Mouse (Mus musculus): ENCODE results near the gene 3110009E18Rik. TPM values are rescaled to one million over a fixed set of nuclear protein-coding genes. Genes with fewer than 3 reads are reported as not detected.

The 3110009E18Rik gene
- polyA plus RNA-seq (2015; fragmentation: Nextera tagmentation; extraction: Ambion mirVana), result 17.6 and 20.9 TPM in 2 replicates

DNA sequence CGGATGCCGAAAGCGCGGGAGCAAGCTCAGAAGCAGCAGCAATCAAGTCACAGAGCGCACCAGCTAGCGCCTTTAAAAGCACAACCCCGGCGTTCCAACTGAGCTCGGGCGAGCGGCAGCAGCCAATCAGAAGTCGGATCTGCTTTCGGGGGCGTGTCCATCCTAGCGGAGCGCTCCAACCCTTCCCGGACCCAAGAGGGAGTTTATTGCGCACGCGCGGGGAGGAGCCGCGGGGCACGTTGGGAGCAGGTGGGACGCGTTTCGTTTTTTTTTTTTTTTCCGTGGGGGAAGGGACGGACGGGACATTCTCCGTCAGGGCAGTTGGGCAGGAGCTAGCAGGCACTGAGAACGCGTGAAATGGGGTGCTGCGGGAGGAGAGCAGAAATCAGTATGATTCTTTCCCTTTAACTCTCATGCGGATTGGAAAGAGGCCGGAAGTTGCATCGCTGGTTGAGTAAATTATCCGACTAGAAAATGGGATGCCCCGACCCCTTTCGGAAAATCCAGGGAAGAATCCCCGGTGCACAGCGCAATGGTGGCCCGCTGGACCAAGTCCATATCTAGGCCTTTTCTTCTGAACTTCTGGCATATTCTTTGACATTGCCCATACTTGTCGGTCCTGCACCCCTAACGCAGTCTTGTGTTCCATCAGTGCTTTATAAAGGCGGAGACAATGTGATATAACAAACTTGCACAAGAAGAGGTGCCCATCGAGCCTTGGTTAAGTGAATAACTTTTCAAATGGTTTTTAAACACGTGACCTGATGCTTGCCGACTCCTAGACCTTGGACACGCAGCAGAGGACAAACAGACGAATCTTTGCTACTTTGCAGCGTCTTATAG, at the start of gene 3110009E18Rik, which contains the start of gene Dbi:
Gene 3110009E18Rik (plus strand): TSS at position 219 of the 843 bp plus-strand sequence.
Gene Dbi (minus strand): TSS at position 110 of the 843 bp plus-strand sequence.
- H3K4me2 ChIP-seq, result peak within 1 kb of the TSS; percentile 85
- peaks cover 49% of the 10 kb centered on the region for H3K4me1 ChIP-seq (replicated peaks)
- H3K9me3 ChIP-seq, result no peaks in the 10 kb centered on the region
- peak within 1 kb of the TSS; percentile 88 for H3K9ac ChIP-seq
- no peaks in the 10 kb centered on the region for H3K27me3 ChIP-seq
- H3K4me3 ChIP-seq, result peak within 1 kb of the TSS; percentile 70
- 2% methylated on average over 52 of the region's 52 CpGs for WGBS
- peak; percentile 94 for ATAC-seq (ENCODE audit: low read depth)
- H3K36me3 ChIP-seq, result no peaks in the 10 kb centered on the region
- peak within 1 kb of the TSS; percentile 90 for H3K27ac ChIP-seq (replicated peaks)

DNA sequence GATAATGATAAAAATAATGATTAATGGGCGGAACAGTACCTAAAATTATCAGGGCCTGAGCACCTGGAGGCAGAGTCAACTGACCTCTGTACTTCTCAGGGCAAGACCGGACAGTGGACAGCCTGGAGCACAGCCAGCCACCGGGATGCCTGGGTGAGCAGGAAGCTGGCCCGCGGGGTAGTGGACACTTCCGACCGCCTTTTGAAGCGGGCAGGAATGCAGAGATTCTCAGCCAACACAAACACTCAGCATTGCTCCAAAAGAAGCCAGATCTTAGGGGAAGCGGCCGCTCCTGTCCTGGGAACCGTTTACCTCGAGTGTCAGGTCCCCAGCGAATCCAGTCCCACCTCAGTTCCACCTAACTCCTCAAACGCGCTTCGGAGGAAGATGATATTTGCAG, 48.1 kb upstream of the 3110009E18Rik start:
- 21% methylated on average over 16 of the region's 16 CpGs for WGBS
- H3K36me3 ChIP-seq, result no peaks in the 10 kb centered on the region
- ATAC-seq (ENCODE audit: low read depth), result no peak
- peak overlapping the region; percentile 62; the same call in 1 of the 2 replicates for H3K9ac ChIP-seq
- H3K27ac ChIP-seq (replicated peaks), result no peak overlapping the region
- H3K4me1 ChIP-seq (replicated peaks), result peaks cover 20% of the 10 kb centered on the region
- H3K27me3 ChIP-seq, result peaks cover 39% of the 10 kb centered on the region
- H3K9me3 ChIP-seq, result no peaks in the 10 kb centered on the region
- peak overlapping the region; percentile 33 for H3K4me3 ChIP-seq
- peak overlapping the region; percentile 64 for H3K4me2 ChIP-seq

DNA sequence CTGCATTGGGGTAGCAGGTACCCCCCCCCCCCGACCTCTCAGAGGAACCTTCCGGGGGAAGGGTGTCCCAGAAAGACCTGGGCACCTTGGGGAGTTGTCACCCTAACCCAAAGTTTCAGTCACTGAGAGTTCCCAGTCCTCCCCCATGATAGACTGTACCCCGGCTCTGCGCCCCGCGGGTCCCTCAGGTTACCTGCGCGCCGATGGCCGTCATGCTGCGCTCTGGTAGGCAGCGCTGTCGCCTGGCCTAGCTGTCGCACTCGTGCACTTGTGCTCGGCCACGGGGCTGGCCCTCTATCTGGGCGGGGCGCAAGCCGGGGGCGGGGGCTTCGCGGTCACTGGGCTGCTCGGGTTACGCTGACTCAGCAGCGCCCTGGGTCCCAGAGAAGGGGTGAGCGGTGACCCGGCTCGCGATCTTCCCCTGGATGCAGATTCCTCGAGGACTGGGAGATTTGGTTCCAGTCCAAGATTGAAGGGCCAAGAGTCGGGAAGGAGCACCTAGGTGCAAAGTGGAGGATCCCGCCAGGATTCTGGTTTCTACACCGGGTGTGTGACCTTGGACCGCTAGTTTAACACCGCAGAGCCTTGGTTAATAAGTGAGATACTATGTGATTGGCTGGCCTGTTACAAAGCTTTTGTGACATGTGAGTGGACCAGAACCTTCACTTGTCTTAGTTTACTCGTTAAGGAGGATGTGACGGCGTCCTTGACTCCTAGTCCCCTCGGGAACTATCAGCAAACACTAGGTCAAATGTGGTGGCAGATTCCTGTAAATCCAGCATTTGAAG, 47.3 kb upstream of the 3110009E18Rik start, which contains the start of gene Tmem37:
Gene Tmem37 (minus strand): TSS at position 556 of the 788 bp plus-strand sequence.
- Histone ChIP-seq H3K9me3 (no peaks in the 10 kb centered on the region), H3K4me3 (peak within 1 kb of the TSS; percentile 33), H3K9ac (peak within 1 kb of the TSS; percentile 62), H3K4me1 (replicated peaks) (peaks cover 20% of the 10 kb centered on the region), H3K27ac (replicated peaks) (no peak within 1 kb of the TSS), H3K4me2 (peak within 1 kb of the TSS; percentile 64), H3K27me3 (peaks cover 39% of the 10 kb centered on the region), H3K36me3 (no peaks in the 10 kb centered on the region)
- 2% methylated on average over 40 of the region's 40 CpGs for WGBS
- ATAC-seq (ENCODE audit: low read depth), result peak; percentile 71

DNA sequence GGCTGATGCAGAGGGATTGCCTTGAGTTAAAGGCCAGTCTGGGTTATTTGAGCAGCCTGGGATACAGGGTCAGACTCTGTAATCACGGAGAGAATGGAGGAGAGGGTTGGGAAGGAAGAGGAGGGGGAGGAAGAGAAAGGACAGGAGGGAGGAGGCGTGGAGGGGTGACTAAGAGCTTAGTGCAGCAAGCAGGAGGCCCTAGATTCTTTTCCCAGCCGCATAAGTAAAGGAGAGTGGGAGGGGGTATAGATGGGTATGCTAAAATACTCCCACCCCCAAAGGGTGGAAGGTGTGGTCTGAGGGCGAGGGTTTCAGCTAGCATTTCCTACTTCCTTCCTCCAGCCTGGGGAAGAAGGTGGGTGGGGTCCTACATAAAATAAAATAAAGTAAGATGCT, 46.7 kb upstream of the 3110009E18Rik start:
- H3K9me3 ChIP-seq, result no peaks in the 10 kb centered on the region
- no peak overlapping the region for H3K9ac ChIP-seq
- ATAC-seq (ENCODE audit: low read depth), result no peak
- peaks cover 20% of the 10 kb centered on the region for H3K4me1 ChIP-seq (replicated peaks)
- peak overlapping the region; percentile 64 for H3K4me2 ChIP-seq
- peaks cover 42% of the 10 kb centered on the region for H3K27me3 ChIP-seq
- H3K4me3 ChIP-seq, result 0 out of 2 replicates have a peak overlapping the region, but pooled peaks have one; percentile 33
- 29% methylated on average over 4 of the region's 4 CpGs for WGBS
- H3K27ac ChIP-seq (replicated peaks), result no peak overlapping the region
- no peaks in the 10 kb centered on the region for H3K36me3 ChIP-seq

DNA sequence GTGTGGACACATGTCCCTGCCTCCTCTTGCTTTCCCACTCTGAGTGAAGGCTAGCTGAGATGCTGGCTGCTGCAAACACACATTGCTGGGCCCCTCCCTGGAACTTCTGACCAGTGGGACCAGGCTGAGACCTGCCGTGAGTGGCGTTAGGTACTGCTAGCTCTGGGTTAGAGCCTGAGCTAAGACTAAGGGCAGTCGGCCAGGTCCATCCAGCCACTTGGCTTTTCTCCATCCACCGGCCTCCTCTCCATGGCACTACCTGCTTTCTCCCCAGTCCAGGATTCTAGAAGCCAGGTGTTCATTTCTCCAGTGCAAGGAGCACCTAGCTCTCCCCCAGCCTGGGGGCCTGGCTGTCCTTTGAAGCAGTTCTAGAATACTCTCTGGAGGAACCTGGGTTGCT, 46.1 kb upstream of the 3110009E18Rik start:
- H3K4me3 ChIP-seq, result no peak overlapping the region
- H3K9me3 ChIP-seq, result no peaks in the 10 kb centered on the region
- no peak for ATAC-seq (ENCODE audit: low read depth)
- no peak overlapping the region for H3K9ac ChIP-seq
- H3K36me3 ChIP-seq, result no peaks in the 10 kb centered on the region
- H3K4me2 ChIP-seq, result no peak overlapping the region
- H3K27me3 ChIP-seq, result peaks cover 42% of the 10 kb centered on the region
- H3K4me1 ChIP-seq (replicated peaks), result peaks cover 20% of the 10 kb centered on the region
- no peak overlapping the region for H3K27ac ChIP-seq (replicated peaks)
- WGBS, result 79% methylated on average over 4 of the region's 4 CpGs

DNA sequence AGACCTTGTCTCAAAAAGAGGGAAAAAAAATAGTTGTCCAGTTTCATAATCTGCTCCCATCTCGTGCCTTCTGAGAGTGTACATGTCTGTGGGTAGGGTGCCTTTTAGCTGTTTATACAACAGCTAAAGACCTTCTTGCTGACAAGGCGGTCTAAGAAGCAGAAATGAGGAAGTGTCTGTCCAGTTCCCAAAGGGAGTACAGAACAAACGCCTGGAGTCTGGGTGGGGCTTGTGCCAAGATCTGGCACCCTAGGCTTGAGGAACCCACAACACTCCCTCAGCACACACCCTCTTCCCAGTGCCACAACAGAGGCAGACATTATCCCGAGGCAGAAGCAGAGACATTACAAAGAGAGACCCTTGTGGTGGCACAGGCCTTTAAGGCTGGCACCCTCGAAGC, 45.5 kb upstream of the 3110009E18Rik start:
- Histone ChIP-seq H3K4me2 (no peak overlapping the region), H3K4me1 (replicated peaks) (peaks cover 20% of the 10 kb centered on the region), H3K4me3 (no peak overlapping the region), H3K27ac (replicated peaks) (no peak overlapping the region), H3K9me3 (no peaks in the 10 kb centered on the region), H3K36me3 (no peaks in the 10 kb centered on the region), H3K9ac (no peak overlapping the region), H3K27me3 (peaks cover 42% of the 10 kb centered on the region)
- WGBS, result 80% methylated on average over 5 of the region's 5 CpGs
- ATAC-seq (ENCODE audit: low read depth), result no peak

DNA sequence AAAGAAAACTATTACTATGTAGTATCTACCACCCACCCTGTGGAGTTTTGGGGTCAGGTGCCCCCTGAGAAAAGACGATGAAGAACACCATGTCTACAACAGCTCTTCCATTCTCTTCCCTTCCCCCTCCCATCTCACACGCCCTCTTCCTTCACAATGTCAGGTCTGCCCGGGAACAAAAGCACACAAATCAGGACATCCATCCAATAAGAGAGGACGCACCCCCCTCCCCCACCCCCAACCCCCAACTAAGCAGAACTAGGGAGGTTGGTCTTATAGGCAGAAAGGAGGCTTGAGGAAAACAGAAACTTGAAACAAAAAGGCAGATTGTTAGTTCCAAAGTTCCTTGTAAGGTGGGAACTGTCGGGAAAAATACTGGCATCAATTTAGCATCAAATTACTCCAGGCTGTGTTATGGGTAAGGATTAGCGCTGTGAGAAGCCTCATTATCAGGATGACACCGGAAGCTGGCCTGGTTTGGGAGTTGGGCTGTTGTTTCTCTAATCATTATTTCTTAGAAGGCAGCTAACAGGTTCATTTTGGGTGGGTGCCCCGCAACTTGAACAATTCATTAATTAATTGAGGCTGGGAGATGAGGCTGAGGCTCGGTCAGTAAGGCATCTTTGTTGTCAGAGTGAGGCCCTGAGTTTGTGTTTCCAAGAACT, 43.1 kb upstream of the 3110009E18Rik start:
- Histone ChIP-seq H3K27ac (replicated peaks) (no peak overlapping the region), H3K9ac (no peak overlapping the region), H3K27me3 (peaks cover 26% of the 10 kb centered on the region), H3K36me3 (no peaks in the 10 kb centered on the region), H3K4me1 (replicated peaks) (peaks cover 15% of the 10 kb centered on the region), H3K4me3 (no peak overlapping the region), H3K4me2 (no peak overlapping the region), H3K9me3 (no peaks in the 10 kb centered on the region)
- no peak for ATAC-seq (ENCODE audit: low read depth)
- 13% methylated on average over 9 of the region's 9 CpGs for WGBS

DNA sequence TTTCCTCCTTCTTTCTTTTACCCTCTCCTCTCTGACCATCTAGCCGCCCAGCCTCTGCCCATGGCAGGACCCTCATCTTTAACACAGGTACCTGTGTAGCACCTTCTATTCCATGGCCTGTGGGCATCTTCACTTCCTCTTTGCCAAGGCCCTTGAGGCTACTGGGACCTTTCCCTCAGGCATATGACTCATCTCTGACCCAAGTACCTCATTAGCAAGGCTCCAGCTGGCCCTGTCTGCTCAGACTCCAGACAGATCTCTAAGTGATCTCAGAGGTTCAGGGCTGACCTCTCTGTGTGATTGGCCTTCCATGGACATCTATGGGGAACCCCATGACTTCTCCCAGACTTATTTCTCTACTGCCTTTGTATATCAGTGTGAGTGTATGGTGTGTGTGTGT, 40.4 kb upstream of the 3110009E18Rik start:
- Histone ChIP-seq H3K27ac (replicated peaks) (no peak overlapping the region), H3K9me3 (no peaks in the 10 kb centered on the region), H3K36me3 (no peaks in the 10 kb centered on the region), H3K27me3 (0 out of 2 replicates have a peak, but pooled peaks cover 3% of the 10 kb centered on the region), H3K4me2 (no peak overlapping the region), H3K9ac (no peak overlapping the region), H3K4me3 (no peak overlapping the region), H3K4me1 (replicated peaks) (0 out of 2 replicates have a peak, but pooled peaks cover 5% of the 10 kb centered on the region)
- ATAC-seq (ENCODE audit: low read depth), result no peak
- 100% methylated on average over 1 of the region's 1 CpGs for WGBS

DNA sequence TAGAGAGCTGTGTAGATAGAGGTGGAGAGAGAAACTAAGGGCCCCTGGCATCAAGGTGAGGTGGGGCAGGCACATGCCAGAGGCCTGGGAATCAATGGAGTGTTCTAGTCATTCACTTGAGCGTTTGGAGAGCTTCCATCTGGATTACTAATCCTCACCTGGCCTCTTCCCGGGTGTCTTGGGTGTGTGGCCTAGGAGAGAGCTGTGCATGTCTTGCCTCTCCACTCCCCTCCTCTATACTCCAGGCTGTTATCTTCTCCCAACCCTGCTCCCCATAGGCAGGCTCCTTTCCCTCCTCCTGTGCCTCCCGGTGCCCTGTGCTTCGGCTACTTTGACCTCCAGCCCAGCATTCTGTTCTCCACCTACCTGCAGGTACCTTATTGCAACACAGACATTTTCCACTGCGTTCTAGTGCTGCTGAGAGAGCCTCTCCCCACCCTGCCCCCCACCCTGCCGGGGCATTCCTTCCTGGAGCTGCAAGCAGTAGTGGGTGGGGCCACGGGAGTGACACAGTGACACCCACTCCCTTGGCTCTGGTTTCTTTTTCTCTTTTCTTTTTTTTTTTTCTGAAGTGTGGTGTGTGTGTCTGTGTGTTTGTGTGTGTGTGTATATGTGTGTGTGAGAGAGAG, 37.9 kb upstream of the 3110009E18Rik start:
- 46% methylated on average over 7 of the region's 7 CpGs for WGBS
- no peak overlapping the region for H3K4me3 ChIP-seq
- 0 out of 2 replicates have a peak, but pooled peaks cover 5% of the 10 kb centered on the region for H3K4me1 ChIP-seq (replicated peaks)
- H3K27me3 ChIP-seq, result 0 out of 2 replicates have a peak, but pooled peaks cover 3% of the 10 kb centered on the region
- H3K9ac ChIP-seq, result no peak overlapping the region
- no peak overlapping the region for H3K27ac ChIP-seq (replicated peaks)
- no peaks in the 10 kb centered on the region for H3K36me3 ChIP-seq
- no peak overlapping the region for H3K4me2 ChIP-seq
- no peaks in the 10 kb centered on the region for H3K9me3 ChIP-seq
- ATAC-seq (ENCODE audit: low read depth), result no peak

DNA sequence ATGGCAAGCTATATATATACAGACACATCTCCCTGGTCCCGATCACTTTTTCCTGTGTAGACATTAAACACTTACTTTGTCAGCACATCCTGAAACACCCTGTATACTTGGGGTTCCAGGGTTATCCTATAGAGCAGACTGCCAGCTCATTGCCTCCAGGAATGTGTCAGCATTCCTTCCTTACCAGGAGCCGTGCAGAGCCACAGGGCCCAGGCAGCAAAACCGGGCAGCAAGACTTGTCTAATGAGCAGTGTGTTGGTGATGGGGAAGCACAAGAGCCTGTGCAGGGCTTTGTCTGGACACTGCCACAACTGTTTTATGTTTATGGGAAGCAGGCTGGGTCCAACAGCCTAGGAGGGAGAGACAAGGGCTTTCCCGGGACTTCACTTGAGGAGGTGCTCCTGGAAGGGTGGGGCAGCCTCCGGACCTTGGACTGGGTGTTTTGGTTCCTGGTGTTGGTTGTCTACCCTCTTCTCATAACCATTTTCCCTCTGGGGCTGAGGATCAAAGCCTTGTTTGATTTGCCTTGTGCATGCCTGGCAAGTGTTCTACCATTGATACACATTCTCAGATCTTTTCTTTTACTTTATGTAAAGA, 37.0 kb upstream of the 3110009E18Rik start:
- H3K27ac ChIP-seq (replicated peaks), result no peak overlapping the region
- ATAC-seq (ENCODE audit: low read depth), result no peak
- H3K36me3 ChIP-seq, result no peaks in the 10 kb centered on the region
- no peak overlapping the region for H3K4me2 ChIP-seq
- 65% methylated on average over 5 of the region's 5 CpGs for WGBS
- H3K4me1 ChIP-seq (replicated peaks), result 0 out of 2 replicates have a peak, but pooled peaks cover 5% of the 10 kb centered on the region
- H3K9ac ChIP-seq, result no peak overlapping the region
- H3K4me3 ChIP-seq, result no peak overlapping the region
- no peaks in the 10 kb centered on the region for H3K9me3 ChIP-seq
- 0 out of 2 replicates have a peak, but pooled peaks cover under 1% of the 10 kb centered on the region for H3K27me3 ChIP-seq

DNA sequence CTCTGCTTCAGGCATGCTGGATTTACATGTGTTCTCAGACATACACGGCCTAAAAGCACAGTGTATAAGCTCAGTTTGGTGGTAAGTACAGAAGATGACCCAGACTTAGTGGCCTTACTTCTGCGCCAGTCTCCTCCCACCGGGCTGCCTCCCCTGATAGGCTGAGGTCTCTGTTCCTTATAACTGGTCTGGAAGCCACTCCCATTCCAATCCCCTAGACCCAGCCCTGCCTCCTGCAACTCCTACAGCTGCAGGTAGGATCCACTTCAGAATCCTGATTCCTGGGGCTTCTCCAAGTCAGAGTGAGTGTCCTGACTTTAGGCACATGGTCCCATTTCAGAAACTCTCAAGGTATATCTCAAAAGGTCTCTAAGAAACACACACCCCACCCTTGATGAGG, 35.3 kb upstream of the 3110009E18Rik start:
- Histone ChIP-seq H3K9me3 (no peaks in the 10 kb centered on the region), H3K4me2 (no peak overlapping the region), H3K9ac (no peak overlapping the region), H3K36me3 (no peaks in the 10 kb centered on the region), H3K27ac (replicated peaks) (no peak overlapping the region), H3K27me3 (no peaks in the 10 kb centered on the region), H3K4me1 (replicated peaks) (0 out of 2 replicates have a peak, but pooled peaks cover 5% of the 10 kb centered on the region), H3K4me3 (no peak overlapping the region)
- 71% methylated on average over 3 of the region's 3 CpGs for WGBS
- no peak for ATAC-seq (ENCODE audit: low read depth)

Measured in neural tube, embryonic 13.5 days (tissue).